Mouse (Mus musculus): ENCODE data around the gene Nf1. TPM values are rescaled to one million over a fixed set of nuclear protein-coding genes. Genes with fewer than 3 reads are reported as not detected.
A peak's percentile ranks its signal among the peaks of the same experiment; 100 is the strongest.

The Nf1 gene
- polyA plus RNA-seq, 1 experiment from 2014 or later: 19.6 TPM

- 55% methylated on average over 1 of the region's 1 CpGs for WGBS
- ATAC-seq (ENCODE audit: low read depth): no peak
- no peaks in the 10 kb centered on the region for H3K27me3 ChIP-seq (ENCODE audit: control insufficient read depth, insufficient read depth, low read length)
- no peak overlapping the region for H3K4me2 ChIP-seq (ENCODE audit: low read depth, low read length)
- no peak overlapping the region for H3K27ac ChIP-seq (ENCODE audit: low read depth, low read length)
- H3K4me3 ChIP-seq (ENCODE audit: low read depth, low read length): no peak overlapping the region
- no peaks in the 10 kb centered on the region for H3K9me3 ChIP-seq (ENCODE audit: control insufficient read depth, low read length)
- H3K36me3 ChIP-seq (ENCODE audit: control insufficient read depth, insufficient read depth, low read length): peaks cover 66% of the 10 kb centered on the region
- H3K4me1 ChIP-seq (ENCODE audit: control insufficient read depth, insufficient read depth, low read length): no peaks in the 10 kb centered on the region
- H3K9ac ChIP-seq (replicated peaks; ENCODE audit: low read depth, low read length): no peak overlapping the region
Measured at GRCm38 (mm10) chr11:79566947-79567346, 227.5 kb downstream of the Nf1 start.

DNA sequence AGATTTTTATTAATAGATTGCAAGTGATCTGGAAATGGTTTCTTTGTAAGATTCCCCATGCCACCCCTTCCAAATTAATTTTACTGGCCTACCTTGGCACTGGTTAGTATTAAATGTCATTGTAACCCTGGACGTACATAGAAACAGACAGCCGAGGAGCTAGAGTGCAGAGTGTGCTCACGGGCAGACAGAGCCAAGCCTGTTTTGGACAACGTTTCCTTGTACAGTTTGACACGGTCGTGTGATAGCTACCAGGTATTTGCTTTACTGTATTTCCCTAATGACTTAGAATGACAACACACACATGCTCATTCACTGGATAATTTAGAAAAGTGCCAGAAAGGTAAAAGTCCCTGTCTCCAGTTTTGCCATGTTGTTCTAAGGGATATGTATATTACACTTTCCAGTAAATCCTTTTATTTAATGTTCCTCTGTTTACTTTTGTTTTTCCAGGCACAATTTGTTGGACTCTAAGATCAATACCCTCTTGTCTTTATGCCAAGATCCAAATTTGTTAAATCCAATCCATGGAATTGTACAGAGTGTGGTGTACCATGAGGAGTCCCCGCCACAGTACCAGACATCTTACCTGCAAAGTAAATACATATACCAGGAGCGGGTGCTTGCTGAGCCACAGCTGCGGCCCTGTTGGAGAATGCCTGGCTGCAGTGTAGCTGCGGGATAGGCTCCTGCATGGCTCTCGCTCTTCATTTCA is 228.9 kb downstream of the Nf1 start:
- H3K27ac ChIP-seq (ENCODE audit: low read depth, low read length): no peak overlapping the region
- H3K4me2 ChIP-seq (ENCODE audit: low read depth, low read length): no peak overlapping the region
- H3K27me3 ChIP-seq (ENCODE audit: control insufficient read depth, insufficient read depth, low read length): no peaks in the 10 kb centered on the region
- WGBS: 95% methylated on average over 11 of the region's 11 CpGs
- no peak overlapping the region for H3K9ac ChIP-seq (replicated peaks; ENCODE audit: low read depth, low read length)
- no peak overlapping the region for H3K4me3 ChIP-seq (ENCODE audit: low read depth, low read length)
- H3K9me3 ChIP-seq (ENCODE audit: control insufficient read depth, low read length): no peaks in the 10 kb centered on the region
- peaks cover 63% of the 10 kb centered on the region for H3K36me3 ChIP-seq (ENCODE audit: control insufficient read depth, insufficient read depth, low read length)
- no peak for ATAC-seq (ENCODE audit: low read depth)
- no peaks in the 10 kb centered on the region for H3K4me1 ChIP-seq (ENCODE audit: control insufficient read depth, insufficient read depth, low read length)

- WGBS: 95% methylated on average over 2 of the region's 2 CpGs
- Histone ChIP-seq H3K4me1 (ENCODE audit: control insufficient read depth, insufficient read depth, low read length) (no peaks in the 10 kb centered on the region), H3K9me3 (ENCODE audit: control insufficient read depth, low read length) (no peaks in the 10 kb centered on the region), H3K27ac (ENCODE audit: low read depth, low read length) (no peak overlapping the region), H3K36me3 (ENCODE audit: control insufficient read depth, insufficient read depth, low read length) (peaks cover 58% of the 10 kb centered on the region), H3K9ac (replicated peaks; ENCODE audit: low read depth, low read length) (no peak overlapping the region), H3K4me2 (ENCODE audit: low read depth, low read length) (no peak overlapping the region), H3K4me3 (ENCODE audit: low read depth, low read length) (no peak overlapping the region), H3K27me3 (ENCODE audit: control insufficient read depth, insufficient read depth, low read length) (no peaks in the 10 kb centered on the region)
- no peak for ATAC-seq (ENCODE audit: low read depth)
Measured at GRCm38 (mm10) chr11:79570319-79570718, 230.8 kb downstream of the Nf1 start.

DNA sequence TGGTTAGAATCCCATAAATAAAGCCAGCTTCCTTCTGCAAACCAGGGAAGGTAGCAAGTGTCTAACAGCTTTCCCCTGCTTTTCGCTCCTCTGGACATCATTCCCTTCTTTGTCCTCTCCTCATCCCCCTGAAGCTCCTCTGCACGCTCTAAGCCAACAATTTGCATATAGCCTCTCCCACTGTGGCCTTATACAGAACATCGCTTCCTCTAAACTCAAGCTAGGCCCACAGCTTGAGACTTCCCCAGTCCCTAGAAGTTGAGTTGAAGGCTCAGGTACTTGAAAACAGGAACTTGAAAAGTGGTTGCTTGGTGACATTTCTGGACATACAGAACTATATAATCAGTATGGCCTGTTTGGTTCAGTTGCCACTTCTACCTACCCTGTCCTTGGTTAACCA is 234.3 kb downstream of the Nf1 start:
- H3K27ac ChIP-seq (ENCODE audit: low read depth, low read length): no peak overlapping the region
- ATAC-seq (ENCODE audit: low read depth): no peak
- H3K4me3 ChIP-seq (ENCODE audit: low read depth, low read length): no peak overlapping the region
- H3K9ac ChIP-seq (replicated peaks; ENCODE audit: low read depth, low read length): no peak overlapping the region
- WGBS: 76% methylated on average over 3 of the region's 3 CpGs
- H3K4me1 ChIP-seq (ENCODE audit: control insufficient read depth, insufficient read depth, low read length): no peaks in the 10 kb centered on the region
- H3K4me2 ChIP-seq (ENCODE audit: low read depth, low read length): no peak overlapping the region
- H3K9me3 ChIP-seq (ENCODE audit: control insufficient read depth, low read length): no peaks in the 10 kb centered on the region
- no peaks in the 10 kb centered on the region for H3K27me3 ChIP-seq (ENCODE audit: control insufficient read depth, insufficient read depth, low read length)
- peaks cover 35% of the 10 kb centered on the region; the same call in 1 of the 2 replicates for H3K36me3 ChIP-seq (ENCODE audit: control insufficient read depth, insufficient read depth, low read length)

DNA sequence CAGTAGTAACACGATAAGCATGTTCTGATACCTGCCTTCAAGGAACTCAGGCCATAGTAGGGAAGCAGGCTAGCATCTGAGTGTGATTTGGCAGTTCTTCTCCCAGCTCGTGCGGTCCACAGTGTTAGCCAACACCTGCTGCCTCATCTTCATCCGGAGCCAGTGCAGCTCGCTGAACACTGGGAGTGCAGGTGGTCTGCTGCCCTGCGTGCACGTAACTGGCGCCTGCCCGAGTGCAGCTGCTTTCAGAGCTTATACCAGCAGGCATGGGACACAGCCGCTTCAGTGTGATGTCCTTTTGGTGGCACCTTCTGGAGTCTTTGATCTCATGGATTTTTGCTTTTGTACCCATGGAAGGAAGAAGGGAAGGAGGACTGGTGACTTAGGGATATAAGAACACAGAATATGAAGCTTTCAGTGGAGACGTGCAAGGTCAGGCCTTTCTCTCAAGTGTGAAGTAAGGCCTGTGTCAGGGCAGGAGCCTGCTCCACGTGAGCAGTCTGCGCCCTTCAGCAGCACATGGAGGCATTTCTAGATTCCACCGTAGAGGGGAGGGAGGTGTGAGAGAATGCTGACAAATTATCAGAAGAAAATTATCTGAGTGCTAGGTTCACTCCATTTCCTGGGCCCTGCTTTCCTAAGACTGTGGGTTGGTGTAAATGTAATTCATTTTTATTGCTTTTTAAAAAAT is 236.0 kb downstream of the Nf1 start:
- Histone ChIP-seq H3K9me3 (ENCODE audit: control insufficient read depth, low read length) (no peaks in the 10 kb centered on the region), H3K27ac (ENCODE audit: low read depth, low read length) (no peak overlapping the region), H3K4me2 (ENCODE audit: low read depth, low read length) (no peak overlapping the region), H3K4me1 (ENCODE audit: control insufficient read depth, insufficient read depth, low read length) (no peaks in the 10 kb centered on the region), H3K4me3 (ENCODE audit: low read depth, low read length) (no peak overlapping the region), H3K27me3 (ENCODE audit: control insufficient read depth, insufficient read depth, low read length) (no peaks in the 10 kb centered on the region), H3K9ac (replicated peaks; ENCODE audit: low read depth, low read length) (no peak overlapping the region), H3K36me3 (ENCODE audit: control insufficient read depth, insufficient read depth, low read length) (peaks cover 30% of the 10 kb centered on the region; the same call in 1 of the 2 replicates)
- WGBS: 91% methylated on average over 14 of the region's 14 CpGs
- ATAC-seq (ENCODE audit: low read depth): no peak

DNA sequence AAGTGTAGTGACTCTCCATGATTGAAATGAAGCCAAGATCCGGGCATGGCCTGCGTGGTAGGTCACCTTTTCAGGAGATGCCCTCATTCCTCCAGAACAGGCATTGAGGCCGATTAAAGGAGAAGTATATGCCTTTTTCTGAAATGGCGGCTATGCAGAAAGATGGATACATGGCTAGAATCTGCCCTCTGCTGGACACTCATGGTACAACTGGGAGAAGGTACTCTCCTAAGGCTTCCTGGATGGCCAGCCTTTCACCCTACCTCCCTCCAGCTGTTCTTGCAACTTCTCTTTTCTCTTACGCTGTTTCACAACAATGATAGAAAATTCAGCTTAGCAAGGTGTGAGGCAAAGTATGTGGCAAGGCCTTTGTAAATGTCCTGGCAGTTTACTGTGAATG is 238.2 kb downstream of the Nf1 start:
- Histone ChIP-seq H3K27ac (ENCODE audit: low read depth, low read length) (no peak overlapping the region), H3K36me3 (ENCODE audit: control insufficient read depth, insufficient read depth, low read length) (peaks cover 17% of the 10 kb centered on the region; the same call in 1 of the 2 replicates), H3K4me3 (ENCODE audit: low read depth, low read length) (no peak overlapping the region), H3K4me1 (ENCODE audit: control insufficient read depth, insufficient read depth, low read length) (no peaks in the 10 kb centered on the region), H3K9me3 (ENCODE audit: control insufficient read depth, low read length) (no peaks in the 10 kb centered on the region), H3K27me3 (ENCODE audit: control insufficient read depth, insufficient read depth, low read length) (no peaks in the 10 kb centered on the region), H3K9ac (replicated peaks; ENCODE audit: low read depth, low read length) (no peak overlapping the region), H3K4me2 (ENCODE audit: low read depth, low read length) (no peak overlapping the region)
- 50% methylated on average over 5 of the region's 5 CpGs for WGBS
- ATAC-seq (ENCODE audit: low read depth): no peak

DNA sequence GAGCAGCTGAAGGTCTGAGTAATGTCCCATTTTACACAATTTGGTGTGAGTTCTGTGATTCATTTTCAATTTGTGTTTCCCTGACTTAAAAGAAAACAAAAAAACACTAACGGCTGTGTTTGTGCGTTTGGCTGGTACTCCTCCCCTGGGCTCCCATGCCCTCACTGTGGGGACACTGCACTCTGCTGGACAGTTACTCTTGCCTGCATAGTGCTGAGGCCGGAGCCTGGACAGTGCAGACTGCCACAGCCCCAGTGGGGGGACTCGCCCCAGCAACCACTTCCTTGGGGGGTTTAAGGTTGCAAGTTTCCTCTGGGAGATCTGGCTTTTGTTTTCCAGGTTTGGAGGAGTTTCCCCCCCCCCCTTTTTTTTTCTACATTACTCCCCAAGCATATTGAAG is 241.2 kb downstream of the Nf1 start:
- Histone ChIP-seq H3K27ac (ENCODE audit: low read depth, low read length) (no peak overlapping the region), H3K4me2 (ENCODE audit: low read depth, low read length) (no peak overlapping the region), H3K9me3 (ENCODE audit: control insufficient read depth, low read length) (no peaks in the 10 kb centered on the region), H3K27me3 (ENCODE audit: control insufficient read depth, insufficient read depth, low read length) (no peaks in the 10 kb centered on the region), H3K4me3 (ENCODE audit: low read depth, low read length) (no peak overlapping the region), H3K9ac (replicated peaks; ENCODE audit: low read depth, low read length) (no peak overlapping the region), H3K36me3 (ENCODE audit: control insufficient read depth, insufficient read depth, low read length) (peaks cover 9% of the 10 kb centered on the region; the same call in 1 of the 2 replicates), H3K4me1 (ENCODE audit: control insufficient read depth, insufficient read depth, low read length) (no peaks in the 10 kb centered on the region)
- ATAC-seq (ENCODE audit: low read depth): no peak
- WGBS: 53% methylated on average over 4 of the region's 4 CpGs

DNA sequence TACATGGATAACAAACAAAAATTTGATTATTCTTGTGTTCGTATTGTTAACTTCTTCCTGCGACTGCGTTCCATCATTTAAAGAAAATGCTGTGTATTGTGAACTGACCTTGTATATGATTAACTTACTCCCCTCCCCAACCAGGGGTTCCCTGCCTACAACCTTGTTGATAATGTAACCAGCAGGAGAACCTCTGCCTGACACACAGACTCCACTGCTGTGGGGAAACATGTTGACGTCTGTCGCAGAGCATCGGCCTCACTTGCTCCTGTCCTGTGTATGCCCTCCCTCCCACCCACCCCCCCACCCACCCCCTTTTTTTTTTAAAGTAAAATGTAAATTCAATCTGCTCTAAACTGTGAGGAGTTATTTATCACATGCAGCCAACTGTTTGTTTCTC is 241.8 kb downstream of the Nf1 start:
- Histone ChIP-seq H3K36me3 (ENCODE audit: control insufficient read depth, insufficient read depth, low read length) (0 out of 2 replicates have a peak, but pooled peaks cover 8% of the 10 kb centered on the region), H3K4me1 (ENCODE audit: control insufficient read depth, insufficient read depth, low read length) (no peaks in the 10 kb centered on the region), H3K4me3 (ENCODE audit: low read depth, low read length) (no peak overlapping the region), H3K27me3 (ENCODE audit: control insufficient read depth, insufficient read depth, low read length) (no peaks in the 10 kb centered on the region), H3K9ac (replicated peaks; ENCODE audit: low read depth, low read length) (no peak overlapping the region), H3K27ac (ENCODE audit: low read depth, low read length) (no peak overlapping the region), H3K9me3 (ENCODE audit: control insufficient read depth, low read length) (no peaks in the 10 kb centered on the region), H3K4me2 (ENCODE audit: low read depth, low read length) (no peak overlapping the region)
- 89% methylated on average over 6 of the region's 6 CpGs for WGBS
- ATAC-seq (ENCODE audit: low read depth): no peak

- no peak overlapping the region for H3K9ac ChIP-seq (replicated peaks; ENCODE audit: low read depth, low read length)
- no peak overlapping the region for H3K4me2 ChIP-seq (ENCODE audit: low read depth, low read length)
- H3K27me3 ChIP-seq (ENCODE audit: control insufficient read depth, insufficient read depth, low read length): no peaks in the 10 kb centered on the region
- H3K27ac ChIP-seq (ENCODE audit: low read depth, low read length): no peak overlapping the region
- H3K4me3 ChIP-seq (ENCODE audit: low read depth, low read length): no peak overlapping the region
- whole genome bisulfite sequencing: 10% methylated on average over 5 of the region's 5 CpGs
- peak; percentile 75; the same call in 1 of the 2 replicates for ATAC-seq (ENCODE audit: low read depth)
- 0 out of 2 replicates have a peak, but pooled peaks cover 2% of the 10 kb centered on the region for H3K36me3 ChIP-seq (ENCODE audit: control insufficient read depth, insufficient read depth, low read length)
- no peaks in the 10 kb centered on the region for H3K4me1 ChIP-seq (ENCODE audit: control insufficient read depth, insufficient read depth, low read length)
- H3K9me3 ChIP-seq (ENCODE audit: control insufficient read depth, low read length): no peaks in the 10 kb centered on the region
Measured at GRCm38 (mm10) chr11:79584191-79584590, 244.7 kb downstream of the Nf1 start.
